Mouse (Mus musculus): ENCODE data around the gene Sap18b. TPM values are rescaled to one million over a fixed set of nuclear protein-coding genes. Genes with fewer than 3 reads are reported as not detected.

Sap18b gene
- total and polyA plus RNA-seq, 3 experiments = 48.8 to 92.9 (median 77.6) TPM

- peaks cover 11% of the 10 kb centered on the region for H3K36me3 ChIP-seq (ENCODE audit: control insufficient read depth, insufficient read depth, low read length)
- intact Hi-C loops (cut with DNase I) = no loop called here
- H3K4me1 ChIP-seq (ENCODE audit: control insufficient read depth, insufficient read depth, low read length) = peaks cover 1% of the 10 kb centered on the region; the same call in 1 of the 2 replicates
- no peak for TF ChIP-seq EP300 (IDR thresholded peaks at IDR 0.05; ENCODE audit: insufficient read depth, low read depth, low read length)
- no peak for TF ChIP-seq CTCF (IDR thresholded peaks at IDR 0.05)
- TF ChIP-seq POLR2A (IDR thresholded peaks at IDR 0.05; ENCODE audit: insufficient read depth, low read depth, low read length) = no peak
- H3K4me3 ChIP-seq = no peak overlapping the region
- H3K79me2 ChIP-seq (replicated peaks; ENCODE audit: control insufficient read depth, insufficient read depth, low read length) = no peaks in the 10 kb centered on the region
- no peak overlapping the region for H3K27ac ChIP-seq
- WGBS = 86% methylated on average over 16 of the region's 16 CpGs
- no peaks in the 10 kb centered on the region for H3K27me3 ChIP-seq (ENCODE audit: control insufficient read depth, insufficient read depth, low read length)
- no peak overlapping the region for H3K9ac ChIP-seq (ENCODE audit: low read depth, low read length)
- no peak for DNase-seq
Measured at GRCm38 (mm10) chr8:95871690-95872089, 46.5 kb downstream of the Sap18b start.

GRCm38 (mm10) chr8:95875270-95875669 is 50.1 kb downstream of the Sap18b start:
- peak; percentile 28 to 50 for DNase-seq
- H3K4me3 ChIP-seq = no peak overlapping the region
- peaks cover 23% of the 10 kb centered on the region for H3K36me3 ChIP-seq (ENCODE audit: control insufficient read depth, insufficient read depth, low read length)
- WGBS = 76% methylated on average over 7 of the region's 7 CpGs
- intact Hi-C loops (cut with DNase I) = no loop called here
- H3K27ac ChIP-seq = peak overlapping the region; percentile 68
- H3K4me1 ChIP-seq (ENCODE audit: control insufficient read depth, insufficient read depth, low read length) = peaks cover 9% of the 10 kb centered on the region
- no peak for TF ChIP-seq CTCF (IDR thresholded peaks at IDR 0.05)
- no peak for TF ChIP-seq EP300 (IDR thresholded peaks at IDR 0.05; ENCODE audit: insufficient read depth, low read depth, low read length)
- no peak for TF ChIP-seq POLR2A (IDR thresholded peaks at IDR 0.05; ENCODE audit: insufficient read depth, low read depth, low read length)
- H3K9ac ChIP-seq (ENCODE audit: low read depth, low read length) = no peak overlapping the region
- no peaks in the 10 kb centered on the region for H3K79me2 ChIP-seq (replicated peaks; ENCODE audit: control insufficient read depth, insufficient read depth, low read length)
- H3K27me3 ChIP-seq (ENCODE audit: control insufficient read depth, insufficient read depth, low read length) = no peaks in the 10 kb centered on the region

Other genes with a start within 250 kb of the Sap18b start
- gene Prss54, start 249.0 kb upstream of the Sap18b start, total RNA-seq (2021) = not detected
- not detected in 2 replicates for gene Prss54, start 249.0 kb upstream of the Sap18b start, polyA plus RNA-seq (2012; rRNA removed)
- gene Gins3, start 191.9 kb upstream of the Sap18b start, total RNA-seq (2021) = 1 to 10 TPM; 1.2 to 1.3 TPM
- 0.47 and 0.94 TPM in 2 replicates for gene Gins3, start 191.9 kb upstream of the Sap18b start, polyA plus RNA-seq (2012; rRNA removed)
- gene Ndrg4, start 148.4 kb upstream of the Sap18b start, total RNA-seq (2021) = 100 to 1,000 TPM; 147 to 152 TPM
- gene Ndrg4, start 148.4 kb upstream of the Sap18b start, polyA plus RNA-seq (2012; rRNA removed) = 370 and 528 TPM in 2 replicates
- 10 to 100 TPM; 14.3 to 15.3 TPM for gene Setd6, start 109.5 kb upstream of the Sap18b start, total RNA-seq (2021)
- gene Setd6, start 109.5 kb upstream of the Sap18b start, polyA plus RNA-seq (2012; rRNA removed) = 8.0 and 13.1 TPM in 2 replicates
- 100 to 1,000 TPM; 107 to 116 TPM for gene Cnot1, start 17.9 kb upstream of the Sap18b start, total RNA-seq (2021)
- gene Cnot1, start 17.9 kb upstream of the Sap18b start, polyA plus RNA-seq (2012; rRNA removed) = 51.0 and 86.7 TPM in 2 replicates
- 10 to 100 TPM; 10.6 to 10.8 TPM for gene Slc38a7, start 28.2 kb downstream of the Sap18b start, total RNA-seq (2021)
- gene Slc38a7, start 28.2 kb downstream of the Sap18b start, polyA plus RNA-seq (2012; rRNA removed) = 17.0 and 19.3 TPM in 2 replicates
- gene Got2, start 63.2 kb downstream of the Sap18b start, total RNA-seq (2021) = 100 to 1,000 TPM; 663 to 774 TPM
- gene Got2, start 63.2 kb downstream of the Sap18b start, polyA plus RNA-seq (2012; rRNA removed) = 732 and 838 TPM in 2 replicates

Measured in heart, adult 2 months (tissue).